Mouse (Mus musculus): ENCODE measurements around the gene Olig2. TPM values are rescaled to one million over a fixed set of nuclear protein-coding genes. Genes with fewer than 3 reads are reported as not detected.

The Olig2 gene
- polyA plus RNA-seq, 1 experiment from 2014 or later, result not detected

GRCm38 (mm10) chr16:91202989-91203388 lies 22.3 kb upstream of the Olig2 start:
- Histone ChIP-seq H3K4me1 (ENCODE audit: control insufficient read depth, insufficient read depth, low read length) (no peaks in the 10 kb centered on the region), H3K9ac (ENCODE audit: low read depth, low read length) (no peak overlapping the region), H3K4me2 (ENCODE audit: low read depth, low read length) (no peak overlapping the region), H3K4me3 (ENCODE audit: low read length) (no peak overlapping the region), H3K36me3 (ENCODE audit: control insufficient read depth, insufficient read depth, low read length) (no peaks in the 10 kb centered on the region), H3K27me3 (replicated peaks; ENCODE audit: control insufficient read depth, insufficient read depth, low read length) (no peaks in the 10 kb centered on the region), H3K9me3 (ENCODE audit: control insufficient read depth, low read length) (no peaks in the 10 kb centered on the region), H3K27ac (ENCODE audit: low read length) (no peak overlapping the region)
- ATAC-seq, result no peak
- 82% methylated on average over 3 of the region's 3 CpGs for WGBS

- no peaks in the 10 kb centered on the region for H3K4me1 ChIP-seq (ENCODE audit: control insufficient read depth, insufficient read depth, low read length)
- 81% methylated on average over 1 of the region's 1 CpGs for WGBS
- no peak overlapping the region for H3K27ac ChIP-seq (ENCODE audit: low read length)
- H3K9me3 ChIP-seq (ENCODE audit: control insufficient read depth, low read length), result no peaks in the 10 kb centered on the region
- no peaks in the 10 kb centered on the region for H3K36me3 ChIP-seq (ENCODE audit: control insufficient read depth, insufficient read depth, low read length)
- ATAC-seq, result no peak
- peaks cover under 1% of the 10 kb centered on the region; the same call in 1 of the 2 replicates for H3K27me3 ChIP-seq (replicated peaks; ENCODE audit: control insufficient read depth, insufficient read depth, low read length)
- H3K4me3 ChIP-seq (ENCODE audit: low read length), result no peak overlapping the region
- no peak overlapping the region for H3K4me2 ChIP-seq (ENCODE audit: low read depth, low read length)
- H3K9ac ChIP-seq (ENCODE audit: low read depth, low read length), result no peak overlapping the region
Observed at GRCm38 (mm10) chr16:91206371-91206770, 18.9 kb upstream of the Olig2 start.

DNA sequence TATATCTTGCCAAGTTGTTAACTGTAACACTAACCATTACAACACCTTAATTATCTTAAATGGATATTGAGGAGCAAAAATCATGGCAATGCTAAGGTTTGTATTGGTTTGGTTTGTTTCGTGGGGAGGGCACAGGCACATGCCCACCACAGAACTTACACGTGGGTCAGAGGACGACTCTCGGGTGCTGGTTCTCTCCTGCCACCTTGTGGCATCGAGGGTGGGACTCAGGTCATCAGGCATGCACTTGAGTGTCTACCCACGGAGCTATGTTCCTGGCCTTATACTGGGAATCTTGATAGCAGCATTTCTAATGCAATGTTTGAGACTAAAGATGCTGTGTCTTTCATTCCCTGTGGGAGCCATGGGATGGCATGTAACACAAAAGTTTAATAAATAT lies 8.2 kb upstream of the Olig2 start:
- no peaks in the 10 kb centered on the region for H3K4me1 ChIP-seq (ENCODE audit: control insufficient read depth, insufficient read depth, low read length)
- whole genome bisulfite sequencing, result 46% methylated on average over 6 of the region's 6 CpGs
- H3K9me3 ChIP-seq (ENCODE audit: control insufficient read depth, low read length), result 0 out of 2 replicates have a peak, but pooled peaks cover 5% of the 10 kb centered on the region
- no peaks in the 10 kb centered on the region for H3K36me3 ChIP-seq (ENCODE audit: control insufficient read depth, insufficient read depth, low read length)
- no peak overlapping the region for H3K4me2 ChIP-seq (ENCODE audit: low read depth, low read length)
- no peak overlapping the region for H3K27ac ChIP-seq (ENCODE audit: low read length)
- peaks cover 58% of the 10 kb centered on the region for H3K27me3 ChIP-seq (replicated peaks; ENCODE audit: control insufficient read depth, insufficient read depth, low read length)
- no peak for ATAC-seq
- no peak overlapping the region for H3K4me3 ChIP-seq (ENCODE audit: low read length)
- H3K9ac ChIP-seq (ENCODE audit: low read depth, low read length), result no peak overlapping the region

DNA sequence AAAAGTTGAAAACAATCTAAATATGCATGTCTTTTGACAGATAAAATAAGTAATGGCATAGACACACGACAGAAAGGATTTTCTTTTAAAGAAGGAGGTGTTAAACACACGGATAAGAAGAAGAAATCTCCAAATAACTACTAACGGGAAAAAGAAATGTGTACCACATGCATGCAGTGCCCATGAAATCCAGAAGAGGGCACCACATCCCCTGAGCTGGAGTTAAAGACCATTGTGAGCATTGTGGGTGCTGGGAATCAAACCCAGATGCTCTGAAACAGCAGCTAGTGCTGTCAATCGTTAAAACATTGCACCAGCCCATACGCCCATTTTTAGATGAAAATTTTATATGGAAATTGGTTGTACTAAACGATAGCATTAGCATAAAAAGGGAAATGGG lies 7.3 kb upstream of the Olig2 start:
- Histone ChIP-seq H3K36me3 (ENCODE audit: control insufficient read depth, insufficient read depth, low read length) (no peaks in the 10 kb centered on the region), H3K27me3 (replicated peaks; ENCODE audit: control insufficient read depth, insufficient read depth, low read length) (peaks cover 63% of the 10 kb centered on the region), H3K4me1 (ENCODE audit: control insufficient read depth, insufficient read depth, low read length) (no peaks in the 10 kb centered on the region), H3K27ac (ENCODE audit: low read length) (no peak overlapping the region), H3K9ac (ENCODE audit: low read depth, low read length) (no peak overlapping the region), H3K9me3 (ENCODE audit: control insufficient read depth, low read length) (0 out of 2 replicates have a peak, but pooled peaks cover 5% of the 10 kb centered on the region), H3K4me2 (ENCODE audit: low read depth, low read length) (no peak overlapping the region), H3K4me3 (ENCODE audit: low read length) (no peak overlapping the region)
- WGBS, result 72% methylated on average over 6 of the region's 6 CpGs
- ATAC-seq, result no peak

- Histone ChIP-seq H3K4me3 (ENCODE audit: low read length) (no peak overlapping the region), H3K27ac (ENCODE audit: low read length) (no peak overlapping the region), H3K9ac (ENCODE audit: low read depth, low read length) (no peak overlapping the region), H3K4me1 (ENCODE audit: control insufficient read depth, insufficient read depth, low read length) (no peaks in the 10 kb centered on the region), H3K4me2 (ENCODE audit: low read depth, low read length) (no peak overlapping the region), H3K36me3 (ENCODE audit: control insufficient read depth, insufficient read depth, low read length) (no peaks in the 10 kb centered on the region), H3K27me3 (replicated peaks; ENCODE audit: control insufficient read depth, insufficient read depth, low read length) (peaks cover 75% of the 10 kb centered on the region), H3K9me3 (ENCODE audit: control insufficient read depth, low read length) (0 out of 2 replicates have a peak, but pooled peaks cover 5% of the 10 kb centered on the region)
- ATAC-seq, result no peak
- WGBS, result 15% methylated on average over 14 of the region's 14 CpGs
Observed at GRCm38 (mm10) chr16:91219246-91219645, 6.0 kb upstream of the Olig2 start.

GRCm38 (mm10) chr16:91222171-91222642 lies 3.0 kb upstream of the Olig2 start:
- no peaks in the 10 kb centered on the region for H3K36me3 ChIP-seq (ENCODE audit: control insufficient read depth, insufficient read depth, low read length)
- peaks cover 16% of the 10 kb centered on the region for H3K4me1 ChIP-seq (ENCODE audit: control insufficient read depth, insufficient read depth, low read length)
- H3K27ac ChIP-seq (ENCODE audit: low read length), result no peak overlapping the region
- H3K4me2 ChIP-seq (ENCODE audit: low read depth, low read length), result no peak overlapping the region
- peak overlapping the region; percentile 11; the same call in 1 of the 2 replicates for H3K4me3 ChIP-seq (ENCODE audit: low read length)
- peaks cover 96% of the 10 kb centered on the region for H3K27me3 ChIP-seq (replicated peaks; ENCODE audit: control insufficient read depth, insufficient read depth, low read length)
- ATAC-seq, result no peak
- no peak overlapping the region for H3K9ac ChIP-seq (ENCODE audit: low read depth, low read length)
- 0 out of 2 replicates have a peak, but pooled peaks cover 5% of the 10 kb centered on the region for H3K9me3 ChIP-seq (ENCODE audit: control insufficient read depth, low read length)
- 1% methylated on average over 25 of the region's 25 CpGs for WGBS

DNA sequence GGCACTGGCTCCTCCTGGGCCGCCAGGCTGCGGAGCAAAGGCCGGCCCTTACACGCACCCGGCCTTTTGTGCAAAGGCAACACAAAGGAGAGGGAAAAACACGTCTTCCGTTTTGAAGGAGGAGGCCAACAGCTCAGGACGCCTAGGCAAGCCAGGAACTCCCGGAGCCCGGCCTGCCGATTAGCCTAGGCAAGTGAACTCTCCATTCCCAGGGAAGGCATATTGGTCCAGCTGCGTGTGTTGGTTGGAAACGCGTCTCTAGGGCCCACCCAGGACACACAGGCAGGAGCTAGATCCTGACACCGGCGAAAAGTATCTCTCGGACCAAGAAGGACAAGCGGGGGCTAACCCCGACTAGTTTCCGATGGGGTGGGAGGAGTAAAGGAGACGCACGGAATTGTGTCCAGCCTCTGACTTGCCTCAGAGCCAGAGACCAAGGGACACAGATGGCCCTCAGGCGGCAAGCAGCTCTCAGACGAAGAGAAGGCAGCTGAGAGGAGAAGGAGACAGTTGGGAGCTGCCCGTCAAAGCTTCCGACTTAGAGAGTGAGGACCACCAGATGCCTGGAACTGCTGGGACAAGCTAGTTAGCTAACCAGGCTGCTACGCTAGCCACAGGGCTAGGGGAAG lies 2.5 kb upstream of the Olig2 start:
- ATAC-seq, result no peak
- no peak overlapping the region for H3K9ac ChIP-seq (ENCODE audit: low read depth, low read length)
- WGBS, result under 1% methylated on average over 27 of the region's 27 CpGs
- H3K4me2 ChIP-seq (ENCODE audit: low read depth, low read length), result no peak overlapping the region
- no peak overlapping the region for H3K4me3 ChIP-seq (ENCODE audit: low read length)
- H3K36me3 ChIP-seq (ENCODE audit: control insufficient read depth, insufficient read depth, low read length), result no peaks in the 10 kb centered on the region
- H3K4me1 ChIP-seq (ENCODE audit: control insufficient read depth, insufficient read depth, low read length), result peaks cover 17% of the 10 kb centered on the region
- peaks cover 97% of the 10 kb centered on the region for H3K27me3 ChIP-seq (replicated peaks; ENCODE audit: control insufficient read depth, insufficient read depth, low read length)
- H3K27ac ChIP-seq (ENCODE audit: low read length), result no peak overlapping the region
- H3K9me3 ChIP-seq (ENCODE audit: control insufficient read depth, low read length), result 0 out of 2 replicates have a peak, but pooled peaks cover 5% of the 10 kb centered on the region

DNA sequence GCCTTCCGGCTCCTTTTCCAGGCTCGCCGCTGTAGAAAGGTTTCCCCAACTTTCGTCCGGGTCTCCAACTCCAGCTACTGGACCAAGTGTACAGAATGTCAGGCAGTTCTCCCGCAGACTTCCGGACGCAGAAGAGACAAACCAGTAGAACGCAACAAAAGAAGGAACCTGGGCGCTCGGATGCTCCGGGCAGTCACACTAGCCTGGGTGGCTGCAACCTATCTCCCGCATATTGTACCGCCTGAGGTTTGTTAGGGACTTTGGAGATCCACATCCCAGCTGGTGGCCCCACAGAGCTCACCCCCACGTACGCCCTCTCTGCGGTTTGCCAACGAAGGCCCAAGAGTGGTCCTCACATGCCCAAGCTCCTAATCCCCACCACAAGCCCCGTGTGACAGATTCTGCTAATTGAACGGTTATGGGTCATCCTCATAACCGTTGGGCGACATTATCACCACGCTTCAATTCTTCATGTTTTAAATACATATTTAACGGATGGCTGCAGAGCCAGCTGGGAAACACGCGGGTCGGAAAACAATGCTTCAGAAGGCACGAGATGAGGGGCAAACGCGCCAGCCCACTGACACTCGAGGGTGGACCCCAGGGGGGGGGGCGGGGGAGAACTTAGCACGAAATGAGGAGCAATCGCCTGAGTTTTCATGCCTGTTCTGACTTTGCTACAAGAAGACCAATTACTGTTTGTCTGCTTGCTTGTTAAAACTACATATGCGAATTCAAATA lies 1.8 kb upstream of the Olig2 start:
- H3K9ac ChIP-seq (ENCODE audit: low read depth, low read length), result no peak overlapping the region
- H3K27ac ChIP-seq (ENCODE audit: low read length), result no peak overlapping the region
- no peak overlapping the region for H3K4me3 ChIP-seq (ENCODE audit: low read length)
- no peaks in the 10 kb centered on the region for H3K36me3 ChIP-seq (ENCODE audit: control insufficient read depth, insufficient read depth, low read length)
- H3K4me2 ChIP-seq (ENCODE audit: low read depth, low read length), result no peak overlapping the region
- peaks cover 98% of the 10 kb centered on the region for H3K27me3 ChIP-seq (replicated peaks; ENCODE audit: control insufficient read depth, insufficient read depth, low read length)
- H3K4me1 ChIP-seq (ENCODE audit: control insufficient read depth, insufficient read depth, low read length), result peaks cover 17% of the 10 kb centered on the region
- no peak for ATAC-seq
- 2% methylated on average over 35 of the region's 35 CpGs for WGBS
- H3K9me3 ChIP-seq (ENCODE audit: control insufficient read depth, low read length), result no peaks in the 10 kb centered on the region

- ATAC-seq, result no peak
- Histone ChIP-seq H3K36me3 (ENCODE audit: control insufficient read depth, insufficient read depth, low read length) (no peaks in the 10 kb centered on the region), H3K9ac (ENCODE audit: low read depth, low read length) (no peak overlapping the region), H3K9me3 (ENCODE audit: control insufficient read depth, low read length) (no peaks in the 10 kb centered on the region), H3K4me3 (ENCODE audit: low read length) (no peak overlapping the region), H3K4me1 (ENCODE audit: control insufficient read depth, insufficient read depth, low read length) (peaks cover 17% of the 10 kb centered on the region), H3K27ac (ENCODE audit: low read length) (no peak overlapping the region), H3K27me3 (replicated peaks; ENCODE audit: control insufficient read depth, insufficient read depth, low read length) (peaks cover 98% of the 10 kb centered on the region), H3K4me2 (ENCODE audit: low read depth, low read length) (no peak overlapping the region)
- WGBS, result 6% methylated on average over 10 of the region's 10 CpGs
Observed at GRCm38 (mm10) chr16:91224068-91224402, 1.2 kb upstream of the Olig2 start.

Data from intestine, embryonic 16.5 days (tissue).